Mouse (Mus musculus): ENCODE measurements around the gene Nostrin. TPM values are rescaled to one million over a fixed set of nuclear protein-coding genes. Genes with fewer than 3 reads are reported as not detected.
A peak's percentile ranks its signal among the peaks of the same experiment; 100 is the strongest.

Nostrin gene
- polyA plus RNA-seq, 1 experiment from 2014 or later, result 10.3 TPM

DNA sequence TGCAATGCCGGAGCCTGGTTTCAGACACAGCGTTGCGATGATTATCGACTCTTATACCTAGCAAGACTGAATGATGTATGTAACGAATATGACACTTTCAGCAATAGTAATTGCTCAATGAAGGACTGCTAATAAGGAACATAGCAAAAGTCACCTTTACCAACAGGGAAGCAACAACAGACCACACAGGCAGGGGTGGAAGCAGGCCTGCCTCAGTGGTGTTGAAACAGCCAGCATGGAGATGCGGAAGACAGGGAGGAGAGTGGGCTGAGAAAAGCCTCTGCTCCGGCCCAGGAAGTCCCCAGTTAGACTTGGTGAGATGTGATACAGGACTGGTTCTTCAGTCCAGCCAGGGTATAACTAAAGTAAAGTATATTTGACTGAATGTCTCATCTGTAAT, 36.5 kb upstream of the Nostrin start:
- no peak for DNase-seq (ENCODE audit: low spot score)

DNA sequence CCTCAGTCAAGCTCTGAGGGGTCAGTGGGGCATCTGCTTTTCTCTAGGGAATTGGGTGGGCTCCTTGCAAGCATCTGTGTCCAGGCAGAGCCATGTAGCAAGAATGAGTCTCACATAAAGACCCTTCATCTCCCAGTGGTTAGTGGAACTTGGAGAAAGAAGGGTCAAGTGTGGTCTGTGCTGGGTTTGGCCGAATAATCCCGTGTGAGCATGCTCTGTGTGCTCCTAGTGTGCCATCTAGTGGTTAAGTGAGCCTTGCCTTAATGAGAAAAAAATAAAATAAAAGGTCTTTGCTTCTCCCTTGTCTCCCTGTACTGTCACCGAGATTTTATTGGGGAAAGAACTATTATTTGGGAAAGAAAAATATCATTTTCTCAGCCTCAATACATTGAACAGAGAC, 34.9 kb upstream of the Nostrin start:
- Histone ChIP-seq H3K4me3 (replicated peaks; ENCODE audit: low read depth, low read length) (no peak overlapping the region), H3K4me1 (replicated peaks; ENCODE audit: insufficient read depth, low read length) (no peaks in the 10 kb centered on the region), H3K27ac (no peak overlapping the region), H3K36me3 (ENCODE audit: insufficient read depth, low read length) (no peaks in the 10 kb centered on the region), H3K4me2 (ENCODE audit: low read length) (no peak overlapping the region), H3K9ac (ENCODE audit: low read depth, low read length) (no peak overlapping the region), H3K27me3 (ENCODE audit: insufficient read depth, low read length) (no peaks in the 10 kb centered on the region), H3K9me3 (replicated peaks; ENCODE audit: low read length) (no peaks in the 10 kb centered on the region)
- peak; percentile 86 for DNase-seq (ENCODE audit: low spot score)
- 19% methylated on average over 3 of the region's 3 CpGs for WGBS
- TF ChIP-seq CTCF (IDR thresholded peaks at IDR 0.05; ENCODE audit: low read depth), result peak; percentile 95
- ATAC-seq (replicated peaks; ENCODE audit: low FRiP score, low read depth), result peak; percentile 63; the same call in 1 of the 2 replicates

More for the DNA sequence above, 36.5 kb upstream of the Nostrin start:
- 96% methylated on average over 7 of the region's 7 CpGs for WGBS
- no peak overlapping the region for H3K4me3 ChIP-seq (replicated peaks; ENCODE audit: low read depth, low read length)
- no peak overlapping the region for H3K9ac ChIP-seq (ENCODE audit: low read depth, low read length)
- no peaks in the 10 kb centered on the region for H3K9me3 ChIP-seq (replicated peaks; ENCODE audit: low read length)
- no peak for TF ChIP-seq CTCF (IDR thresholded peaks at IDR 0.05; ENCODE audit: low read depth)
- no peak for ATAC-seq (replicated peaks; ENCODE audit: low FRiP score, low read depth)
- H3K27ac ChIP-seq, result no peak overlapping the region
- no peaks in the 10 kb centered on the region for H3K36me3 ChIP-seq (ENCODE audit: insufficient read depth, low read length)
- H3K4me2 ChIP-seq (ENCODE audit: low read length), result no peak overlapping the region
- H3K4me1 ChIP-seq (replicated peaks; ENCODE audit: insufficient read depth, low read length), result no peaks in the 10 kb centered on the region
- no peaks in the 10 kb centered on the region for H3K27me3 ChIP-seq (ENCODE audit: insufficient read depth, low read length)

GRCm38 (mm10) chr2:69103526-69103925, 32.1 kb upstream of the Nostrin start:
- Histone ChIP-seq H3K4me3 (replicated peaks; ENCODE audit: low read depth, low read length) (no peak overlapping the region), H3K27me3 (ENCODE audit: insufficient read depth, low read length) (no peaks in the 10 kb centered on the region), H3K27ac (no peak overlapping the region), H3K36me3 (ENCODE audit: insufficient read depth, low read length) (no peaks in the 10 kb centered on the region), H3K4me1 (replicated peaks; ENCODE audit: insufficient read depth, low read length) (no peaks in the 10 kb centered on the region), H3K9me3 (replicated peaks; ENCODE audit: low read length) (no peaks in the 10 kb centered on the region), H3K9ac (ENCODE audit: low read depth, low read length) (no peak overlapping the region), H3K4me2 (ENCODE audit: low read length) (no peak overlapping the region)
- TF ChIP-seq CTCF (IDR thresholded peaks at IDR 0.05; ENCODE audit: low read depth), result no peak
- ATAC-seq (replicated peaks; ENCODE audit: low FRiP score, low read depth) (no peak), DNase-seq (ENCODE audit: low spot score) (no peak)
- WGBS, result 79% methylated on average over 3 of the region's 3 CpGs

GRCm38 (mm10) chr2:69104511-69105145, 31.0 kb upstream of the Nostrin start:
- ATAC-seq (replicated peaks; ENCODE audit: low FRiP score, low read depth) (no peak), DNase-seq (ENCODE audit: low spot score) (peak; percentile 45)
- Histone ChIP-seq H3K9me3 (replicated peaks; ENCODE audit: low read length) (no peaks in the 10 kb centered on the region), H3K27me3 (ENCODE audit: insufficient read depth, low read length) (no peaks in the 10 kb centered on the region), H3K36me3 (ENCODE audit: insufficient read depth, low read length) (no peaks in the 10 kb centered on the region), H3K4me2 (ENCODE audit: low read length) (no peak overlapping the region), H3K27ac (no peak overlapping the region), H3K4me1 (replicated peaks; ENCODE audit: insufficient read depth, low read length) (no peaks in the 10 kb centered on the region), H3K9ac (ENCODE audit: low read depth, low read length) (no peak overlapping the region), H3K4me3 (replicated peaks; ENCODE audit: low read depth, low read length) (no peak overlapping the region)
- no peak for TF ChIP-seq CTCF (IDR thresholded peaks at IDR 0.05; ENCODE audit: low read depth)
- WGBS, result 49% methylated on average over 10 of the region's 10 CpGs

DNA sequence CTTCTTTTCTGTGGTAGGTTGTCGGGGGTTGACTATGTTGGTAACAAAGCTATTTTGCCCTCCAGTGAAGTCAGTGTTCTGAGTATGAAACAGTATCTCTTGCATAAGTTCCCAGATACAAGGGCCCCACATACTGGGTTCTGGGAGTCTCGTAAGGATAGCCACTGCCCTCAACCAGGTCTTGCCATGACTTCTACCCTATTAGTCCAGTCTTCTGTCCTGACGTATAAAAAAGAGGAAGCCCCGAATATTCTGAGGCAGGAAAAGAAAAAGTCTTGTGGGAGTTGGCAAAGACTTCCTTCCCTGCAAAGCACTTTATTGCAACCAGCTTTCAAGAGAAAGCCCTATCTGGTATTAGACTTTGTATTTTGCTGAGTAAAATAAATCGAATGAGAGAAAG, 26.4 kb upstream of the Nostrin start:
- Histone ChIP-seq H3K36me3 (ENCODE audit: insufficient read depth, low read length) (no peaks in the 10 kb centered on the region), H3K4me3 (replicated peaks; ENCODE audit: low read depth, low read length) (no peak overlapping the region), H3K27ac (peak overlapping the region; percentile 10), H3K4me2 (ENCODE audit: low read length) (no peak overlapping the region), H3K9me3 (replicated peaks; ENCODE audit: low read length) (no peaks in the 10 kb centered on the region), H3K27me3 (ENCODE audit: insufficient read depth, low read length) (no peaks in the 10 kb centered on the region), H3K9ac (ENCODE audit: low read depth, low read length) (no peak overlapping the region), H3K4me1 (replicated peaks; ENCODE audit: insufficient read depth, low read length) (no peaks in the 10 kb centered on the region)
- no peak for TF ChIP-seq CTCF (IDR thresholded peaks at IDR 0.05; ENCODE audit: low read depth)
- 57% methylated on average over 5 of the region's 5 CpGs for WGBS
- ATAC-seq (replicated peaks; ENCODE audit: low FRiP score, low read depth) (no peak), DNase-seq (ENCODE audit: low spot score) (no peak)

- Histone ChIP-seq H3K36me3 (ENCODE audit: insufficient read depth, low read length) (no peaks in the 10 kb centered on the region), H3K4me2 (ENCODE audit: low read length) (no peak overlapping the region), H3K4me1 (replicated peaks; ENCODE audit: insufficient read depth, low read length) (no peaks in the 10 kb centered on the region), H3K9me3 (replicated peaks; ENCODE audit: low read length) (no peaks in the 10 kb centered on the region), H3K4me3 (replicated peaks; ENCODE audit: low read depth, low read length) (no peak overlapping the region), H3K27me3 (ENCODE audit: insufficient read depth, low read length) (no peaks in the 10 kb centered on the region), H3K9ac (ENCODE audit: low read depth, low read length) (no peak overlapping the region), H3K27ac (peak overlapping the region; percentile 10; the same call in 1 of the 2 replicates)
- WGBS, result 49% methylated on average over 7 of the region's 7 CpGs
- ATAC-seq (replicated peaks; ENCODE audit: low FRiP score, low read depth) (no peak), DNase-seq (ENCODE audit: low spot score) (peak; percentile 56)
- no peak for TF ChIP-seq CTCF (IDR thresholded peaks at IDR 0.05; ENCODE audit: low read depth)
Observed at GRCm38 (mm10) chr2:69109710-69110109, 25.9 kb upstream of the Nostrin start.

- DNase-seq (ENCODE audit: low spot score), result no peak
- no peak overlapping the region for H3K4me2 ChIP-seq (ENCODE audit: low read length)
- no peaks in the 10 kb centered on the region for H3K4me1 ChIP-seq (replicated peaks; ENCODE audit: insufficient read depth, low read length)
- H3K27ac ChIP-seq, result no peak overlapping the region
- no peak for ATAC-seq (replicated peaks; ENCODE audit: low FRiP score, low read depth)
- H3K9me3 ChIP-seq (replicated peaks; ENCODE audit: low read length), result no peaks in the 10 kb centered on the region
- no peak overlapping the region for H3K4me3 ChIP-seq (replicated peaks; ENCODE audit: low read depth, low read length)
- WGBS, result 89% methylated on average over 5 of the region's 5 CpGs
- peak; percentile 33; the same call in 1 of the 2 replicates for TF ChIP-seq CTCF (IDR thresholded peaks at IDR 0.05; ENCODE audit: low read depth)
- no peak overlapping the region for H3K9ac ChIP-seq (ENCODE audit: low read depth, low read length)
- no peaks in the 10 kb centered on the region for H3K27me3 ChIP-seq (ENCODE audit: insufficient read depth, low read length)
- 0 out of 2 replicates have a peak, but pooled peaks cover 7% of the 10 kb centered on the region for H3K36me3 ChIP-seq (ENCODE audit: insufficient read depth, low read length)
Observed at GRCm38 (mm10) chr2:69112609-69113008, 23.0 kb upstream of the Nostrin start.
